In the genomic region with DNA sequence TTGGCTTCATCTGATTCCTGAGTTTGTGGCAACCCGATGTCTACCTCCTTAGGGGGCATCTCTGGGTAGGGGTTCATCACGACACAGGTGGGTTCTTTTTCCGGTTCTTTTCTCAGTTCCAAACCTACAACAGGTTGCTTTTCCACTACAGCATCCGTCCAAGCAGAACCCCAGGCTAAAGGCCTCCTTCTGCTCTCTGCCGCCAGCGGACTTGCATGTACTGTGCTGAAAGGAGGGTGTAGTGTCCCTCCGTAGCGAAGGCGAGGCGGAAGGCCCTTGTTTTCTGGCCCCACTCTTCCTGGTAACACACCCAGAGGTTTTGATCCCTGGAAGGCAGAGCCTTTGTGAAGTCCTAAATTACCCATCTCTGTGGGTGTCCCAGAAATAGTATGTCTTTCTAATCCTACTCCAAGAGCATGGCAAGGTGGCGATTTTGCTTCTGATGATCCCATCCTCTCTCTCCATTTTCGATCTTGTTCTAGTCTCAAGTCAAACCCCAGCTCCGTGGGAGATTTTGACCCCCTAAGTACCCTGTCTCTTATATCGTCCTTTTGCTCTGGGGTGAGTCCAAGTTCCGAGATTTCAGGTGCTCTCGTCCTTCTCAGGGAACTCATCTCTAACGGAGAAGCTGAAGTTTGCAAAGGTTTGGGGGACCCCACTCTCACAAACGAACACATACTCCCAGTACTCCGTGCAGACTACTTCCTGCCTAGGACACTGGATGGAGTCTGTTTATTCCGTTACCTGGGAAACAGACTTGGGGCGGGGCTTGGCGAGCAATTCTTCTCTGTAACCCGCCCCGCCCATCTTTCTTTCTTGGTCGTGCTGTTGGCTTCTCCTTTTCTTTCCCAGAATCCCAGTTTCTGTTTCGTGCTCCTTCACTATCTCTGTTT, we compare ENCODE assay signal across 8 mouse cellular contexts. TPM values are rescaled to one million over a fixed set of nuclear protein-coding genes. Genes with fewer than 3 reads are reported as not detected.
DNase-seq lines count a peak whose midpoint lies in the region; ATAC-seq lines count a peak whose summit lies in the region.

A gene (minus strand): TSS at position 719 of the 893 bp plus-strand sequence.

- no peaks in the 10 kb centered on the region for H3K27me3 ChIP-seq in forebrain, embryonic 12.5 days
- no peaks in the 10 kb centered on the region for H3K27me3 ChIP-seq in heart, embryonic 16.5 days (ENCODE audit: control insufficient read depth, insufficient read depth, low read length)
- H3K27me3 ChIP-seq in liver, embryonic 13.5 days, result no peaks in the 10 kb centered on the region
- no peaks in the 10 kb centered on the region for H3K27me3 ChIP-seq in stomach, embryonic 15.5 days (replicated peaks)

- no peaks in the 10 kb centered on the region for H3K9me3 ChIP-seq in forebrain, embryonic 12.5 days
- H3K9me3 ChIP-seq in heart, embryonic 16.5 days (replicated peaks; ENCODE audit: control insufficient read depth, low read length), result no peaks in the 10 kb centered on the region
- no peaks in the 10 kb centered on the region for H3K9me3 ChIP-seq in liver, embryonic 13.5 days (replicated peaks)
- no peaks in the 10 kb centered on the region for H3K9me3 ChIP-seq in stomach, embryonic 15.5 days

- ATAC-seq in CD4-positive, CD25-positive, alpha-beta regulatory T cell, adult 4 months, result peak; percentile 97
- ATAC-seq in forebrain, embryonic 12.5 days (ENCODE audit: low FRiP score), result peak; percentile 97
- peak; percentile 90 for ATAC-seq in heart, embryonic 16.5 days (replicated peaks; ENCODE audit: extremely low read depth, insufficient read depth, low FRiP score)
- peak; percentile 70 for ATAC-seq in liver, embryonic 13.5 days (ENCODE audit: low read depth)
- ATAC-seq in stomach, embryonic 15.5 days (ENCODE audit: insufficient read depth, low FRiP score, low read depth), result peak; percentile 89

- H3K4me1 ChIP-seq in forebrain, embryonic 12.5 days, result peaks cover 9% of the 10 kb centered on the region
- peaks cover 3% of the 10 kb centered on the region; the same call in 1 of the 2 replicates for H3K4me1 ChIP-seq in heart, embryonic 16.5 days (ENCODE audit: control insufficient read depth, insufficient read depth, low read length)
- H3K4me1 ChIP-seq in liver, embryonic 13.5 days (replicated peaks), result 0 out of 2 replicates have a peak, but pooled peaks cover 3% of the 10 kb centered on the region
- H3K4me1 ChIP-seq in stomach, embryonic 15.5 days, result 0 out of 2 replicates have a peak, but pooled peaks cover 4% of the 10 kb centered on the region

- peak within 1 kb of the TSS; percentile 41 for H3K4me3 ChIP-seq in forebrain, embryonic 12.5 days (replicated peaks)
- peak within 1 kb of the TSS; percentile 54 for H3K4me3 ChIP-seq in heart, embryonic 16.5 days (ENCODE audit: low read length)
- peak within 1 kb of the TSS; percentile 29 for H3K4me3 ChIP-seq in liver, embryonic 13.5 days (replicated peaks)
- H3K4me3 ChIP-seq in stomach, embryonic 15.5 days (replicated peaks), result peak within 1 kb of the TSS; percentile 41

- no peaks in the 10 kb centered on the region for H3K36me3 ChIP-seq in forebrain, embryonic 12.5 days (replicated peaks)
- H3K36me3 ChIP-seq in heart, embryonic 16.5 days (ENCODE audit: control insufficient read depth, insufficient read depth), result no peaks in the 10 kb centered on the region
- H3K36me3 ChIP-seq in liver, embryonic 13.5 days, result no peaks in the 10 kb centered on the region
- H3K36me3 ChIP-seq in stomach, embryonic 15.5 days, result no peaks in the 10 kb centered on the region

- peak within 1 kb of the TSS; percentile 60 for H3K4me2 ChIP-seq in forebrain, embryonic 12.5 days
- H3K4me2 ChIP-seq in heart, embryonic 16.5 days (ENCODE audit: low read depth, low read length), result peak within 1 kb of the TSS; percentile 68
- peak within 1 kb of the TSS; percentile 54 for H3K4me2 ChIP-seq in liver, embryonic 13.5 days
- peak within 1 kb of the TSS; percentile 69 for H3K4me2 ChIP-seq in stomach, embryonic 15.5 days

- 16% methylated on average over 26 of the region's 26 CpGs for WGBS in forebrain, embryonic 12.5 days
- 17% methylated on average over 26 of the region's 26 CpGs for WGBS in heart, embryonic 16.5 days
- 25% methylated on average over 26 of the region's 26 CpGs for WGBS in liver, embryonic 13.5 days (ENCODE audit: insufficient replicate concordance)
- WGBS in stomach, embryonic 15.5 days, result 19% methylated on average over 26 of the region's 26 CpGs

- H3K9ac ChIP-seq in forebrain, embryonic 12.5 days, result peak within 1 kb of the TSS; percentile 46
- peak within 1 kb of the TSS; percentile 63 for H3K9ac ChIP-seq in heart, embryonic 16.5 days (ENCODE audit: low read length)
- H3K9ac ChIP-seq in liver, embryonic 13.5 days, result no peak within 1 kb of the TSS
- H3K9ac ChIP-seq in stomach, embryonic 15.5 days, result no peak within 1 kb of the TSS

- DNase-seq in c-Kit-positive CD71-negative TER-119-negative erythroid progenitor cells, embryonic 14.5 days (ENCODE audit: low read depth), result peak; percentile 73
- DNase-seq in kidney, postnatal 14 days, result peak; percentile 92
- DNase-seq in liver, embryonic 13.5 days, result peak; percentile 53
- peak; percentile 84 for DNase-seq in naive thymus-derived CD4-positive, alpha-beta T cell, adult 2 months (ENCODE audit: low read depth)

- no peak within 1 kb of the TSS for H3K27ac ChIP-seq in forebrain, embryonic 12.5 days
- H3K27ac ChIP-seq in heart, embryonic 16.5 days (ENCODE audit: low read length), result no peak within 1 kb of the TSS
- H3K27ac ChIP-seq in liver, embryonic 13.5 days, result no peak within 1 kb of the TSS
- no peak within 1 kb of the TSS for H3K27ac ChIP-seq in stomach, embryonic 15.5 days

RNA-seq across cellular contexts. Expression of the gene that starts here (rescaled TPM):
- under 1 TPM in 1 of 2 experiments, not detected in 1; 0.12 TPM for polyA plus RNA-seq in CD4-positive, CD25-positive, alpha-beta regulatory T cell, adult 4 months (2017; shearing (Covaris generic))
- 0.56 and 0.95 TPM in 2 replicates for polyA plus RNA-seq in forebrain, embryonic 12.5 days (2016; fragmentation: Nextera tagmentation; extraction: Ambion mirVana)
- 0.41 and 0.47 TPM in 2 replicates for polyA plus RNA-seq in heart, embryonic 16.5 days (2015; fragmentation: Nextera tagmentation; extraction: Ambion mirVana)
- polyA plus RNA-seq in liver, embryonic 13.5 days (2015; fragmentation: Nextera tagmentation; extraction: Ambion mirVana), result not detected in 2 replicates
- polyA plus RNA-seq in stomach, embryonic 15.5 days (2015; fragmentation: Nextera tagmentation; extraction: Ambion mirVana), result 0.73 and 0.85 TPM in 2 replicates

Comparison
In these comparisons a context has a peak if more than half of its experiments do, and no peak if none do; other contexts are left out.
1. Peak in ATAC-seq in CD4-positive, CD25-positive, alpha-beta regulatory T cell, adult 4 months; RNA of the gene not detected or under 1 TPM.
2. Peak in ATAC-seq, H3K4me3 ChIP-seq, H3K9ac ChIP-seq and H3K4me2 ChIP-seq in forebrain, embryonic 12.5 days; RNA of the gene not detected or under 1 TPM.
3. Peak in ATAC-seq, H3K4me3 ChIP-seq, H3K9ac ChIP-seq and H3K4me2 ChIP-seq in heart, embryonic 16.5 days; RNA of the gene not detected or under 1 TPM.
4. Peak in DNase-seq, ATAC-seq, H3K4me3 ChIP-seq and H3K4me2 ChIP-seq in liver, embryonic 13.5 days; RNA of the gene not detected or under 1 TPM.
5. Peak in ATAC-seq, H3K4me3 ChIP-seq and H3K4me2 ChIP-seq in stomach, embryonic 15.5 days; RNA of the gene not detected or under 1 TPM.